Mouse (Mus musculus) G1E-ER4 (cell line): Measurements from ENCODE around the gene Foxj1. TPM values are rescaled to one million over a fixed set of nuclear protein-coding genes. Genes with fewer than 3 reads are reported as not detected.

Experiments used
- GATA1 ChIP-seq: IDR thresholded peaks from one replicate; pipeline ENCODE4 v1.8.0; 2012; ENCODE audit warnings: low read length, inconsistent platforms
- polyA plus RNA-seq: library from polyadenylated mRNA; stranded (reverse); fragments of >175 nt; gene quantifications from 2 replicates; pipeline ENCODE4 v1.2.3, GENCODE M21; 2012

The Foxj1 gene
- 0.02 TPM in 1 of 2 replicates, not detected in the other for polyA plus RNA-seq

GRCm38 (mm10) chr11:116335244-116336036 is at the start of gene Foxj1:
Gene Foxj1 (minus strand): TSS chr11:116335399.
- no peak for TF ChIP-seq GATA1

GRCm38 (mm10) chr11:116384171-116384570 is 49.0 kb upstream of the Foxj1 start:
- TF ChIP-seq GATA1, result no peak

GRCm38 (mm10) chr11:116380767-116381166 is 45.6 kb upstream of the Foxj1 start:
- TF ChIP-seq GATA1, result no peak

GRCm38 (mm10) chr11:116379530-116379929 is 44.3 kb upstream of the Foxj1 start:
- TF ChIP-seq GATA1, result no peak

GRCm38 (mm10) chr11:116376945-116377661 is 41.9 kb upstream of the Foxj1 start:
- no peak for TF ChIP-seq GATA1

- TF ChIP-seq GATA1, result no peak
Measured at GRCm38 (mm10) chr11:116371894-116372450, 36.8 kb upstream of the Foxj1 start.

GRCm38 (mm10) chr11:116369633-116370032 is 34.4 kb upstream of the Foxj1 start:
- peak; percentile 26 for TF ChIP-seq GATA1

- no peak for TF ChIP-seq GATA1
Measured at GRCm38 (mm10) chr11:116369051-116369450, 33.9 kb upstream of the Foxj1 start.

GRCm38 (mm10) chr11:116368116-116368515 is 32.9 kb upstream of the Foxj1 start:
- TF ChIP-seq GATA1, result no peak

- TF ChIP-seq GATA1, result no peak
Measured at GRCm38 (mm10) chr11:116366647-116367046, 31.4 kb upstream of the Foxj1 start.

GRCm38 (mm10) chr11:116366124-116366523 is 30.9 kb upstream of the Foxj1 start:
- TF ChIP-seq GATA1, result no peak

- TF ChIP-seq GATA1, result no peak
Measured at GRCm38 (mm10) chr11:116365432-116365831, 30.2 kb upstream of the Foxj1 start.

- TF ChIP-seq GATA1, result no peak
Measured at GRCm38 (mm10) chr11:116362015-116362414, 26.8 kb upstream of the Foxj1 start.

- no peak for TF ChIP-seq GATA1
Measured at GRCm38 (mm10) chr11:116359652-116360051, 24.5 kb upstream of the Foxj1 start.

GRCm38 (mm10) chr11:116358926-116359637 is 23.9 kb upstream of the Foxj1 start:
- TF ChIP-seq GATA1, result no peak

GRCm38 (mm10) chr11:116354521-116354920 is 19.3 kb upstream of the Foxj1 start:
- TF ChIP-seq GATA1, result no peak
